Mouse (Mus musculus): ENCODE results near the gene Hs6st3. TPM values are rescaled to one million over a fixed set of nuclear protein-coding genes. Genes with fewer than 3 reads are reported as not detected.

Hs6st3 gene
- total and polyA plus RNA-seq, 2 experiments from 2014 or later: 2.4 to 23.4 TPM

DNA sequence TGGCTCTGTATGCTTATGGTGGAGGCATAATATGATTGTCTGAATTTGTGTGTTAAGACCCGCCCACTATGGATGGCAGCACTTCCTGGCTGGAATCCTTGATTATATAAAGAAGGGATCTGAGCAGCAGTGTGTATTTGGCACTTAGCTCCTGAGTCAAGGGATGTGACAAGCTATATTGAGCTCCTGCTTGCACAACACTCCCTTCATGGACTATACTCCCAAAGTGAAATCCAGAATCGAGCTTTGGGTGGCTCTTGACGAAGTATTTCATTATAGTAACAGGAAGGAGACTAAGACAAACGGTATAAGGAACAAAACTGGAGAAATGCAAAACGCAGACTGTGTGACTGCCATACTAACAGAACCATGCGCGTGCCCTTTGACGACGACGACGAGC is 660.4 kb downstream of the Hs6st3 start:
- no peak overlapping the region for H3K9ac ChIP-seq
- H3K27ac ChIP-seq (ENCODE audit: low read depth, low read length): no peak overlapping the region
- no peaks in the 10 kb centered on the region for H3K9me3 ChIP-seq (ENCODE audit: low read length)
- ATAC-seq (peak; percentile 63), DNase-seq (no peak)
- WGBS: 78% methylated on average over 11 of the region's 11 CpGs
- no peaks in the 10 kb centered on the region for H3K4me1 ChIP-seq (ENCODE audit: insufficient read depth)
- no peak overlapping the region for H3K4me2 ChIP-seq (ENCODE audit: low read depth)
- no peaks in the 10 kb centered on the region for H3K27me3 ChIP-seq (ENCODE audit: insufficient read depth, low read length)
- TF ChIP-seq CTCF (IDR thresholded peaks at IDR 0.05; ENCODE audit: low read depth): no peak
- H3K36me3 ChIP-seq (ENCODE audit: insufficient read depth): no peaks in the 10 kb centered on the region
- H3K4me3 ChIP-seq (ENCODE audit: low read depth, low read length): no peak overlapping the region

DNA sequence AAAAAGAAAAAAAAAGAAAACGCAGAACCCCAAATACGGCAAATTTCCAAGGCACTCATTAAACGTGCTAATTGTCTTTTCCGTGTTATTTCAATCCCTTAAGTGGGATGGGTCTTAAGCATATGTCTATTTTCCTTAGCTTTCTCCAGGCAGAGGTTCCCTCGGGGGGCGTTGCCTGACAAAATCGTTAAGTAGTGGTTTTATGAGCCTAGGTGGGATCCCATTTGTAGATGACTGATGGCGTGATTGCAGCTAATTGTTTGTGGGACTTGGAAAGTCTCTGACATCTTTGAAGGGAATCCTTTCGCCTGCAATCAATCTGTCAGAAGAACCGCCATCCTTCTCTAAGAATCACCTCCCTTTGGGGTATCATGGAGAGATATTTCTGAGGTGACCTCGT is 662.7 kb downstream of the Hs6st3 start:
- Histone ChIP-seq H3K4me3 (ENCODE audit: low read depth, low read length) (no peak overlapping the region), H3K4me2 (ENCODE audit: low read depth) (no peak overlapping the region), H3K27ac (ENCODE audit: low read depth, low read length) (no peak overlapping the region), H3K27me3 (ENCODE audit: insufficient read depth, low read length) (no peaks in the 10 kb centered on the region), H3K9me3 (ENCODE audit: low read length) (no peaks in the 10 kb centered on the region), H3K4me1 (ENCODE audit: insufficient read depth) (no peaks in the 10 kb centered on the region), H3K36me3 (ENCODE audit: insufficient read depth) (no peaks in the 10 kb centered on the region), H3K9ac (no peak overlapping the region)
- WGBS: 57% methylated on average over 11 of the region's 11 CpGs
- TF ChIP-seq CTCF (IDR thresholded peaks at IDR 0.05; ENCODE audit: low read depth): no peak
- DNase-seq (no peak), ATAC-seq (no peak; the same call in 1 of the 2 replicates)

DNA sequence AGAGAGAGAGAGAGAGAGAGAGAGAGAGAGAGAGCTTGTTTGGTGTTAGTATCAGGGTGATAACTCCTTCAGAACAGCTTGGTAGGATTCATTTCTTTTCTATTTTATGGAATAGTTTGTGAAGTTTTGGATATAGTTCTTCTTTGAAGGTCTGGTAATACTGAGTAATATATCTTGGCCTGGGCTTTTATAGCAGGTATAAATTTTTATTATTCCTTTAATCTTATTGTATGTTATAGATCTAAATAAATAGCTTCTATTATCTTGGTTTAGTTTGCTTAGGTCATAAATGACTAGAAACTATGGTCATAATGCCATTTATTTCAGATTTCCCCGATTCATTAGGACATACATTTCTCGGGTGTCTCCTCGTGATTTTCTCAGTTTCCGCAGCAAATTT is 675.8 kb downstream of the Hs6st3 start:
- no peak for DNase-seq
- Histone ChIP-seq H3K27ac (ENCODE audit: low read depth, low read length) (no peak overlapping the region), H3K4me2 (ENCODE audit: low read depth) (no peak overlapping the region), H3K4me1 (ENCODE audit: insufficient read depth) (no peaks in the 10 kb centered on the region), H3K27me3 (ENCODE audit: insufficient read depth, low read length) (no peaks in the 10 kb centered on the region), H3K36me3 (ENCODE audit: insufficient read depth) (no peaks in the 10 kb centered on the region), H3K9me3 (ENCODE audit: low read length) (no peaks in the 10 kb centered on the region), H3K9ac (no peak overlapping the region), H3K4me3 (ENCODE audit: low read depth, low read length) (no peak overlapping the region)
- 96% methylated on average over 4 of the region's 4 CpGs for WGBS
- ATAC-seq: no peak
- no peak for TF ChIP-seq CTCF (IDR thresholded peaks at IDR 0.05; ENCODE audit: low read depth)

DNA sequence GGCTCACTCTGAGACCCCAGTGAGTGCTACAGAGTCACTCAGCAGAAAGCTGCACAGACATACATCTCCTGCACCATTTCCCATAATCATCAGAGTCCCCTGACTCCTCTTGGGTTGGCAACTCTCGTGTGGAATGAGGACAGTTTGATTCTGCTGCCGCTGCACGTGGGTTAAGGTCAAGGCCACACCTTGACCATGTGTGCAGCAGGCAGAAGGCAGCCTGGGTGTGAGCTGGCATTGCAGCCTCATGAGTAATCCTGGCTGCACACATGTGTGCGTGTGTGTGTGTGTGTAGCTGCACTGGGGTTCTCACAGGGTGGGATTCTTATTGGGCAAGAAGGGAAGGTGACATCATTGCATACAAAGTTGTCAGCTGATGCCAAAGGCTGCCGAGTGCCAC is 677.5 kb downstream of the Hs6st3 start:
- no peaks in the 10 kb centered on the region for H3K4me1 ChIP-seq (ENCODE audit: insufficient read depth)
- no peak overlapping the region for H3K27ac ChIP-seq (ENCODE audit: low read depth, low read length)
- no peak overlapping the region for H3K9ac ChIP-seq
- ATAC-seq (peak; percentile 42; the same call in 1 of the 2 replicates), DNase-seq (no peak)
- 72% methylated on average over 5 of the region's 5 CpGs for WGBS
- no peak overlapping the region for H3K4me2 ChIP-seq (ENCODE audit: low read depth)
- H3K36me3 ChIP-seq (ENCODE audit: insufficient read depth): no peaks in the 10 kb centered on the region
- H3K9me3 ChIP-seq (ENCODE audit: low read length): no peaks in the 10 kb centered on the region
- no peak overlapping the region for H3K4me3 ChIP-seq (ENCODE audit: low read depth, low read length)
- H3K27me3 ChIP-seq (ENCODE audit: insufficient read depth, low read length): no peaks in the 10 kb centered on the region
- no peak for TF ChIP-seq CTCF (IDR thresholded peaks at IDR 0.05; ENCODE audit: low read depth)

DNA sequence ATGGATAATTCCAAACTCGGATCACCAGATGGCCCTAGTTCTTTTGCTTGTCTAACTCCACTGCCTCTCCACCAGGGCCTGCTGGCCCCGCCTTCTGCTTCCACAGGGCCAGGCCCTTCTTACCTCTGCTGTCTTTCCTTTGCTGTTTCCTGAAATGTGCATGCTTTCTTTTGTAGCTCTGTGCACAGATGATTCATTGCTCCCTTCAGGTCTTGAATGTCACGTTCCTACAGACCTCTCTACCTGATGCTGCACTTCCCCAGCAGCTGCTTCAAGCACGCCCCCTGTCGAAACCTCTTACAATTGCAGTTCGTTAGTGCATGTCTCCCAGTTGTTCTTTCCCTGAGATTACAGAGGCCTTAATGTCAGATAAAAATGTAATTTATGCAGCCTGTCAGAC is 682.4 kb downstream of the Hs6st3 start:
- Histone ChIP-seq H3K27me3 (ENCODE audit: insufficient read depth, low read length) (no peaks in the 10 kb centered on the region), H3K4me2 (ENCODE audit: low read depth) (no peak overlapping the region), H3K27ac (ENCODE audit: low read depth, low read length) (no peak overlapping the region), H3K9ac (no peak overlapping the region), H3K4me1 (ENCODE audit: insufficient read depth) (no peaks in the 10 kb centered on the region), H3K36me3 (ENCODE audit: insufficient read depth) (no peaks in the 10 kb centered on the region), H3K9me3 (ENCODE audit: low read length) (no peaks in the 10 kb centered on the region), H3K4me3 (ENCODE audit: low read depth, low read length) (no peak overlapping the region)
- TF ChIP-seq CTCF (IDR thresholded peaks at IDR 0.05; ENCODE audit: low read depth): peak; percentile 39
- 58% methylated on average over 6 of the region's 6 CpGs for WGBS
- ATAC-seq (no peak), DNase-seq (no peak)

DNA sequence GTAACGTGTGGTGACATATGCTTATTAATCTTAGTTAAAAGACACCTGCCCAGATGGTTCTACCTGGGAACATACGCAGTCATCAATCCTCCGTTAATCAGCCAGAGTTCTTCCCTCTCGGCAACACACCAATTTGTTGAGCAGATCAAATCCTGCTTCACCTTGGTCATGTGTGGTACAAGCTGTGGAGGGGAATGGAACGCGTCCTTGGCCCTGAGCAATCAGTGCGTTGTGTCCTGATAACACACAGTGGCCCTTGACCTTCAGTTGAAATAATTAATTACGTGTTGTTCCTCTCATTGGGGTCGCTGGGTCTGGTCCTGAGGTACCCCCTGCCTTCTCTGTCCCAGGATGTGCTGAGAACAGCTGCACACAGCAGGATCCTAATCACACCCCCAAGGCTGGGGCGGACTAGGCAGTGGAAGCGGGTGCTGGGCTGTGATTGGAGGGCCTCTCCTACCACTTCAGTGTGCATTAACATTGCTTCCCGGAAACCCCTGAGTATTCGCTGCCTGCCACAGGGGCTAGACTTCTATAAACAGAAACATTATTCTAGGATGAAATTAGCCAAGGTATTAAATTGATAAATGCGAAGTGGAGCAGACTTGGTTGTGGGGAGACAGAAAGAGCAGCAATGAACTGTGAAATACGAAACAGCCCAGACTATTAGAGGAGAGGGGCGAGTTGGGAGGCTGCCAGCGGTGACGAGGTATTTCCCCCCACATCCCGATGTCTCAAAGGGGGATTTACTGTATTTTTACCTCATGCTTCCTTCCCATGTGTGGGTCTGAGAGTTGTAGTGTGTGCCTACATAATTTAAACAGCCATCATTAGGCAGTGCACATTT is 693.2 kb downstream of the Hs6st3 start:
- WGBS: 47% methylated on average over 19 of the region's 19 CpGs
- ATAC-seq: peak; percentile 51; the same call in 1 of the 2 replicates
- H3K9ac ChIP-seq: 0 out of 2 replicates have a peak overlapping the region, but pooled peaks have one; percentile 31

DNA sequence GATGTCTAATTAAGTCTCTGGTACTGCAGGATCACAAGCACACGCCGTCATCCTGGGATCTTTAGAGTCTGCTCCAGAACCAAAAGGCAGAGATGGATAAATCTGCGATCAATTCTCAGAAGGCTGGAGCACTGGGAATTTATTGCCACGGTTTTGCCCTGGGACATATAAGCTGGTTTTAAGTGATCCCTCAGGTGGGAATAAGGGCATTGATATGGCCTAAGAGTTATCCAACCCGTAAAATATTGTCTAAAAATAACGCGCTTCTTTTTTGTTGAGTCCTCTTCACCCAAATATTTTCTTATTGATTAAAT is 693.8 kb downstream of the Hs6st3 start:
- TF ChIP-seq CTCF (IDR thresholded peaks at IDR 0.05; ENCODE audit: low read depth): no peak
- Histone ChIP-seq H3K9me3 (ENCODE audit: low read length) (no peaks in the 10 kb centered on the region), H3K4me3 (ENCODE audit: low read depth, low read length) (no peak overlapping the region), H3K4me1 (ENCODE audit: insufficient read depth) (no peaks in the 10 kb centered on the region; the same call in 1 of the 2 replicates), H3K27ac (ENCODE audit: low read depth, low read length) (no peak overlapping the region), H3K27me3 (ENCODE audit: insufficient read depth, low read length) (no peaks in the 10 kb centered on the region), H3K9ac (no peak overlapping the region), H3K4me2 (ENCODE audit: low read depth) (peak overlapping the region; percentile 35), H3K36me3 (ENCODE audit: insufficient read depth) (no peaks in the 10 kb centered on the region)
- WGBS: 63% methylated on average over 7 of the region's 7 CpGs
- DNase-seq (no peak), ATAC-seq (no peak)

More for the DNA sequence above, 693.2 kb downstream of the Hs6st3 start:
- Histone ChIP-seq H3K27ac (ENCODE audit: low read depth, low read length) (no peak overlapping the region), H3K4me3 (ENCODE audit: low read depth, low read length) (no peak overlapping the region), H3K9me3 (ENCODE audit: low read length) (no peaks in the 10 kb centered on the region), H3K36me3 (ENCODE audit: insufficient read depth) (no peaks in the 10 kb centered on the region), H3K4me2 (ENCODE audit: low read depth) (peak overlapping the region; percentile 35), H3K27me3 (ENCODE audit: insufficient read depth, low read length) (no peaks in the 10 kb centered on the region), H3K4me1 (ENCODE audit: insufficient read depth) (no peaks in the 10 kb centered on the region; the same call in 1 of the 2 replicates)
- TF ChIP-seq CTCF (IDR thresholded peaks at IDR 0.05; ENCODE audit: low read depth): no peak
- no peak for DNase-seq
